Mouse (Mus musculus) heart, embryonic 10.5 days (tissue): ENCODE data around the gene Cox5b. TPM values are rescaled to one million over a fixed set of nuclear protein-coding genes. Genes with fewer than 3 reads are reported as not detected.

ENCODE experiments used
- DNase-seq: peaks from one replicate; pipeline ENCODE4 v3.0.0-alpha.2; 2017; ENCODE audit warnings: low spot score
- H3K27ac ChIP-seq: fragments of 300-500 bp; sonication (generic); 2 replicates; pipeline ENCODE4 v1.5.1; 2016; ENCODE audit warnings: mild to moderate bottlenecking
- H3K27me3 ChIP-seq: fragments of 300-500 bp; sonication (generic); 2 replicates; pipeline ENCODE4 v1.6.1; 2016; ENCODE audit warnings: mild to moderate bottlenecking; ENCODE audit not compliant: poor library complexity, insufficient read depth, severe bottlenecking
- H3K36me3 ChIP-seq: fragments of 300-500 bp; sonication (generic); 2 replicates; pipeline ENCODE4 v1.6.1; 2016; ENCODE audit warnings: mild to moderate bottlenecking, moderate library complexity
- H3K4me1 ChIP-seq: fragments of 300-500 bp; sonication (generic); 2 replicates; pipeline ENCODE4 v1.6.1; 2016; ENCODE audit warnings: mild to moderate bottlenecking
- H3K4me3 ChIP-seq: fragments of 300-500 bp; sonication (generic); 2 replicates; pipeline ENCODE4 v1.5.1; 2016; ENCODE audit warnings: mild to moderate bottlenecking, moderate library complexity
- H3K9me3 ChIP-seq: fragments of 300-500 bp; sonication (generic); 2 replicates; pipeline ENCODE4 v1.6.1; 2016; ENCODE audit warnings: mild to moderate bottlenecking, moderate library complexity
- WGBS: fragments of 180-500 bp; shearing (Covaris S2); methylation state at CpG from one replicate; pipeline ENCODE4 v1.1.7; 2016; 5-methylcytosine and 5-hydroxymethylcytosine counted together
- polyA plus RNA-seq: library from polyadenylated mRNA; unstranded; fragments of >200 nt; fragmentation: Nextera tagmentation; extraction: Ambion mirVana; gene quantifications from 2 replicates; pipeline ENCODE4 v1.2.1, GENCODE M21; 2016

Gene Cox5b
- polyA plus RNA-seq, 1 experiment from 2014 or later, result 894 TPM

DNA sequence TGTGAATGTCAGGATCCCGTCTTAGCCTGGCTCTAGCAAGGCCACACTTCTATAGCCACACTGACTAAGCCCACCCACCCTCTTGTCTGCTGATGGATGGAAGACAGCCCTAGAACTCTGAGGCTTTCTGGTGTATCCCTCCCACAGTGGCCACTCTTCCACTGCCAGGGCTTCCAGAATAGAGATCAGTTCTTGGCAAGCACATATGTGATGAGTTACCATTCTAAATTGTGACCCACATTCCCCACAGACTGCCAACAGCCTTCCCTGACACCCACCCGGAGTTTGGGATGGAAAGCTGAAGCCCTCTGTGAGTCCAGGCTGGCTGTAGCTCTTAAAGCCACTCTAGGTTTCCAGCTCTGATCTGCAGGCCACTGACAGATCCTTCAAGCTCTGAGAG, 15.9 kb downstream of the Cox5b start:
- no peaks in the 10 kb centered on the region for H3K27me3 ChIP-seq
- H3K9me3 ChIP-seq, result no peaks in the 10 kb centered on the region
- H3K4me3 ChIP-seq, result no peak overlapping the region
- DNase-seq, result no peak
- H3K36me3 ChIP-seq, result peaks cover 54% of the 10 kb centered on the region
- 0 out of 2 replicates have a peak overlapping the region, but pooled peaks have one; percentile 7 for H3K27ac ChIP-seq
- H3K4me1 ChIP-seq, result peaks cover 23% of the 10 kb centered on the region
- WGBS, result 70% methylated on average over 2 of the region's 2 CpGs

DNA sequence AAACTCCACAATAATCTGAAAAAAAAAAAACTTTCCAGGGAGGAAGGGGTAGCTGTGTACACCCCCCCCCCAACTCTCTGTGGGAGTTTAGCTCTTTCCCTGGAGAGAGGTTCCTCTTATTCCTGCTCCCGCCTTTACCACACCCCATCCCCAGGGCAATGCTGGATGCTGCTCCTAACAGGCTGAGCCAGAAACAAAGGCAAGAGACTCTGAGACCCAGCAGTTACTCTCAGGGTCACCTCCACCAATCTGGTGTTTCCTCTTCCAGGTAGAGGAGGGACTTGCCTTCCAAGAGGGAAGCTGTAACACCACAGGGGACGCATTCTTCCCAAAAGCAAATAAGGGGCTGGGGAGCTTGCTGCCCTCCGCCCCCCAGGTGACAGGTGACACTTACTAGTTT, 16.5 kb downstream of the Cox5b start:
- H3K4me1 ChIP-seq, result peaks cover 23% of the 10 kb centered on the region
- H3K27me3 ChIP-seq, result no peaks in the 10 kb centered on the region
- no peak overlapping the region for H3K4me3 ChIP-seq
- H3K36me3 ChIP-seq, result peaks cover 48% of the 10 kb centered on the region
- H3K27ac ChIP-seq, result no peak overlapping the region
- H3K9me3 ChIP-seq, result no peaks in the 10 kb centered on the region
- 86% methylated on average over 3 of the region's 3 CpGs for WGBS
- DNase-seq, result no peak

DNA sequence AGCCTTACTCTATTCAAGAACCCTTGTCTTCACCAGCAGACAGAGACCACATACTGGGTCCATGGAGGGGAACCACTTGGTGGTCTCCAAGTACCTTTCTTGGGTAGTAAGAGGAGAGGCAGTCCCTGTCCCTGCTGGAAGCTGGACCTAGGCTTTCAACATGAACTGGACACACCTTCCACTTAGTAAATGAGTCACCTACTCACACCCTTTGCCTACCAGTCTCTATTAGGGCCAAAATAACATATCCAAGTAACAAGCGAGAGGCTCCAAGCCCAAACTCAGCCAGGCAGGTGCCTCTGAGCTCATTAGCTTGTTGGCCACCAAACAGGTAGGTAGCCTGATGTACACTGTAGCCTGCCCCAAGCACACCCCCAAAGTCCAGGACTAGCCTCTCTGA, 17.4 kb downstream of the Cox5b start:
- H3K27ac ChIP-seq, result peak overlapping the region; percentile 93
- no peaks in the 10 kb centered on the region for H3K9me3 ChIP-seq
- H3K4me1 ChIP-seq, result peaks cover 23% of the 10 kb centered on the region
- H3K27me3 ChIP-seq, result no peaks in the 10 kb centered on the region
- H3K4me3 ChIP-seq, result peak overlapping the region; percentile 98
- 80% methylated on average over 1 of the region's 1 CpGs for WGBS
- peaks cover 39% of the 10 kb centered on the region for H3K36me3 ChIP-seq
- DNase-seq, result no peak

DNA sequence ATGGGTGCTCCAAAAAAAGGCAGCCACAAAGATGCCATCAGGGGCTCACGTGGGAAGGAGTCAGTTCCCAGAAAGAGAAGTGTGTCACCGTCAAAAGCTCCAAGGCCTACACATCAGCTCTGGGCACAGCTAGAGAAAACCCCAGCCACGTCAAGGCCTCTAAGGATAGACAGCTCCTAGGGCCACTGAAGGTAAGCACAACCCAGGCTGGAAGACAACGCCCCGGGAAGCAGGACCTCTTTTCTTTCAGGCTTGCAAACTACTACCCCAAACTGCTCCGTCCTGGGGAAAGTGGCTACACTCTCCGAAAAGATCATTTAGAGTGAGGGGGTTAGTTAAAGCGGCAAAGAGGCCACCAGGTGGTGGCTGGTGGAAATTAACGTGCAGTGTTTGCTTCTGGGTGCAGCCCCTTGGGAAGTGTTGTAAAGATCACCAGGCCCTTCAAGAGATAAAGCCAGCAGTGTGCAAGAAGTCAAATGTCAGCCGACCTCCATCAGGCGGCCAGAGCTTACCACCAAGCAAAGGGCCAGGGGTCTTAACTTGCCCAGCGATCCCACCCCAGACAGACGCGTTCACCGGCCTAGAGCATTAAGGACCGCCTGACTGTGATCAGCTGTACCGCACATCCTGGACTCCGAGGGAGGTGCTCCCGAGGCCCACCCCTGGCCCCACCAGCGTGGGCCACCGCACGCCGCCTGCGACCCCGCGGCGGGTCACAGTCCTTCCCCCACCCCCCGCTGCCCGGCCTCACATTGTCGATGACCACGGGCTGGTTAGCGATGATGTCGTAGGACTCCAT, 18.0 kb downstream of the Cox5b start:
- WGBS, result 2% methylated on average over 33 of the region's 33 CpGs
- H3K4me1 ChIP-seq, result peaks cover 23% of the 10 kb centered on the region
- DNase-seq, result no peak

DNA sequence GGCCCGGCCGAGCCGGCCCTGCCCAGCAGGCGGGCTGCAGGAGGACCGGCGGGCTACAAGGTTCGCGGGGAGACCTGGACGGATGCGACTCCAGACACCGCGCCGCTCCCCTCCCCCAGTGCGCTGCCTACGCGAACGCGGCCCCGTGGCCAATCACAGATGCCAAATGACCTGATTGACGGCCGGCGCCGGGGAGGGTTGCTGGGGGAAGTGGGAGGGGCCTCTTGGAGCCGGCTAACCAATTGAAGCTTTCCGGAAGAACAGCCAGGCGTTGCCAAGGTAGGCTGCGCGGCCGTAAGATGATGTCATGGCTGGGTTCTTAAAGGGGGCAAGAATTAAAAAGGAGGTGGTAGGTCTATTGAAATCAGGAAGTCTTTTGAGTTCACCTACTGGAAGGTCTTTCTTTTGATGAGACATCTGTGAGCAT, 18.6 kb downstream of the Cox5b start, which contains the start of gene 4933424G06Rik:
Gene 4933424G06Rik, plus strand, starts transcription at position 296 of the 427 bp plus-strand sequence.
- Histone ChIP-seq H3K36me3 (peaks cover 27% of the 10 kb centered on the region), H3K9me3 (no peaks in the 10 kb centered on the region), H3K4me1 (peaks cover 23% of the 10 kb centered on the region), H3K4me3 (peak within 1 kb of the TSS; percentile 98), H3K27me3 (no peaks in the 10 kb centered on the region), H3K27ac (peak within 1 kb of the TSS; percentile 93)
- WGBS, result under 1% methylated on average over 29 of the region's 29 CpGs
- DNase-seq, result peak; percentile 100

More for the DNA sequence above, 18.0 kb downstream of the Cox5b start:
- H3K4me3 ChIP-seq, result peak overlapping the region; percentile 98
- peak overlapping the region; percentile 93 for H3K27ac ChIP-seq
- H3K27me3 ChIP-seq, result no peaks in the 10 kb centered on the region
- H3K9me3 ChIP-seq, result no peaks in the 10 kb centered on the region
- peaks cover 33% of the 10 kb centered on the region for H3K36me3 ChIP-seq

DNA sequence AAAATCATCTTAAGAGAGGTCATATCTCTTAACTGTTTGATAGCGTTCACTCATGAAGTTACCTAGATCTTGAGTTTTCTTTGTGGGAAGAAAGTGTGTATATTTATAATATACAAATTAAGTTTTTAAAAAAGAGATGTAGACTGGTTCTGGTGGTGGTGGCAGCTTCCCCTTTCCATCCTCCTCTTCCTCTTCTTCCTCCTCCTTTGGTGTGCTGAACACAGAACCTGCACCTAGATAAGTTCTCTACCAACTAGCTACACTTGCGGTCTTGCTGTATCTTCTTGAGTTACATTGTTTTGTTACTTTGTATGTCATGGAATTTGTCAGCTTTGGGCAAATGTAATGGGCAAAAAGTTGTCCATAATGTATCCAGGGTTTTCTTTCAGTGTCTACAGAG, 19.9 kb downstream of the Cox5b start:
- H3K4me1 ChIP-seq, result peaks cover 23% of the 10 kb centered on the region
- no peak for DNase-seq
- H3K9me3 ChIP-seq, result no peaks in the 10 kb centered on the region
- peaks cover 14% of the 10 kb centered on the region for H3K36me3 ChIP-seq
- no peak overlapping the region for H3K4me3 ChIP-seq
- no peaks in the 10 kb centered on the region for H3K27me3 ChIP-seq
- no peak overlapping the region for H3K27ac ChIP-seq
- 91% methylated on average over 2 of the region's 2 CpGs for WGBS

DNA sequence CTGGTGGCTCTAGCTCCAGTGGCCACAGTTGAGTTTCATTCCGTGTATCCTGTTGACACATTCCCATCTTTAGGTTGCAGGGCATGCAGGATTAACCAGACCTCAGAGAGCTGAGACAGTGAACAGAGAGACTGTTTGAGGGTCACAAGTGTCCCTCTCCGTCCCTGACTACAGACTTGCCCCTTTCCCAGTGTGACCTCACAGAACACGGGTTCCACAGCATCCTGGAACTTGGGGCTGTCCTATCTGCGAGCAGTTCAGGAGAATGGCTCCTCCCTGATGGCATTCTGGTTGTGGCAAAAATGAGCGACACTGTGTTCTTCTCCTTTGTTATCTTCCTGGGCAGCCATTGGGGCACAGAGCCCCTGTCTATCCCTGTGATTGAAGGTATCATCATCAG, 23.1 kb downstream of the Cox5b start, which contains the start of gene Actr1b:
Gene Actr1b, minus strand, starts transcription at position 112 of the 400 bp plus-strand sequence.
- 67% methylated on average over 5 of the region's 5 CpGs for WGBS
- no peaks in the 10 kb centered on the region for H3K9me3 ChIP-seq
- DNase-seq, result no peak
- no peaks in the 10 kb centered on the region for H3K27me3 ChIP-seq
- no peak within 1 kb of the TSS for H3K27ac ChIP-seq
- H3K4me3 ChIP-seq, result no peak within 1 kb of the TSS
- H3K4me1 ChIP-seq, result no peaks in the 10 kb centered on the region
- no peaks in the 10 kb centered on the region for H3K36me3 ChIP-seq

DNA sequence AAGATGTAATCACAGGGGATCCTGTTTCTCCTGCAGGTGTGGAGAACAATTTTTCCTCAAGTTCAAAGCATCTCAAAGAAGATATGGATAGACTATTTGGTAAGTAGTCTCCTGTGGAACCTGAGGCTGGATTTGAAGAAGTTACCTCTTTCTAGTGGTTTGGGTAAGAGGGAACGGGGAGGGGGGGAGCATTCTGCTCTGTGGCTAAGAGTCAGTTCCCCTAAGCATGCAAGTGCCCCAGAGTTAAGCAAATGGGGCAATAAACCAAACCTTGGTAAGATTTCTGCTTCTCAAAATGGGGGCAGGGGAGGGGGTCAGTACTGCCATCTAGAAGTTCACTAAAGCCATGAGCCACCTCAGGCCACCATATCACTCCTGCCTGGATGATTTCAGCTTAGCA, 27.5 kb downstream of the Cox5b start:
- H3K27ac ChIP-seq, result no peak overlapping the region
- no peaks in the 10 kb centered on the region for H3K36me3 ChIP-seq
- no peak for DNase-seq
- WGBS, result 77% methylated on average over 1 of the region's 1 CpGs
- H3K4me1 ChIP-seq, result no peaks in the 10 kb centered on the region
- H3K27me3 ChIP-seq, result no peaks in the 10 kb centered on the region
- H3K9me3 ChIP-seq, result no peaks in the 10 kb centered on the region
- H3K4me3 ChIP-seq, result no peak overlapping the region

DNA sequence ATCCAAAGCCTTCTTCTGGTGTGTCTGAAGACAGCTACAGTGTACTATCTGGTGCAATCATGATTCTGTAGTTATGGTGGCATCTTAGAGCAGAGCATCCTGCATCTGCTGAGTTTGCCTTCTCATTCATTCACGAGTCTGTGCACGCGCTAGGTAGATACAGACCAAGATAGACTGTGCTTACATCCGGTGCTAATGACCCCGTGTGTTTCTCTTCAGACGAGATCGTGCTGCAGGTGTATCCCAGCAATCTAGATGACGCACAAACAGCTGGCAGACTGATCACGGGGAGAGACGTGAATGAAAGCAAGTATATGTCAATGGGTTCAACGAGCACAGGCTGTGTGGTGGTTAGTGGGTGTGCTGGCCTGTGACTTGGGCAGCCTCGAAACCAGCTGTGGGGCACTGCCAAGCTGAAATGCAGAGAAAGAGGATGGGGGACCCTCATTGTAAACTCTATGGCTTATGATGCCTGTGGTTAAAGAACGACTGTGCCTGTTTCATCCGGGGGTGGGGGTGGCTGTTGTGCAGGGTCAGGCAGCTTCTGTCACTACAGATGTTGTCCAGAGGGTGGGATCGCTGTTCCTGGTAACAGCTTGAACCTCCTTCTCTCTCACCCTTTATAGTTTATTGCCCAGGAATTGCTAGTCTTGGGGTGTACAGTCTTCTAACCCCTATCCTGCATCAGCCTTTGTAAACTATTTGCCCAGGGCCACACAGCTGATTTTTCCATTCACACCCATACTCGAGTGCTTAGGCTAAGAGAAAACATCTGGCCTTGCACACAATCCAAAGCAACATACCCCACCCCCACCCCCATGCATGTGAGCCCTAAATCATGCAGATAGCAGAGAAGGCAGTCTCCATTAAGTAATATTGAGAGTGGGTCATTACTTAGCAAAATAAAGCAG, 32.2 kb downstream of the Cox5b start:
- no peaks in the 10 kb centered on the region for H3K4me1 ChIP-seq
- H3K27ac ChIP-seq, result no peak overlapping the region
- no peak for DNase-seq
- H3K4me3 ChIP-seq, result no peak overlapping the region
- no peaks in the 10 kb centered on the region for H3K36me3 ChIP-seq
- WGBS, result 75% methylated on average over 16 of the region's 16 CpGs
- H3K9me3 ChIP-seq, result no peaks in the 10 kb centered on the region
- no peaks in the 10 kb centered on the region for H3K27me3 ChIP-seq

DNA sequence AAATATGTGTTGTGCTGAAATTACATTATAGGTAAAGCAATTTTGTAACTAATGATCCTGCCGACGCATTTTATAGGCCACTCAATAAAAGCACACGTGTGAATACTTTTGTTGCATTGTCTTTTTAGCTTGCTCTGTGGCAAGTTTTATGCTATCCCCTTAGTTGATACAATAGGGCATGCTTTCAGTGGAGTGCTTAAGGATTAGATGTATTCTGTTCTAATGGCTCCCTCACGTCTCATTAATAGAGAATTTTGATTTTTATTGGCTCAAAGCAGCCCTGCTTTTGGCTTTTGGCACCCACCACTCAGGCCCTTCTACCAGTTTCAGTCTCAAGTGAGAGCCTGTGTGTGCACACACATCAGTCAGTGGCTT, 32.8 kb downstream of the Cox5b start:
- Histone ChIP-seq H3K4me1 (no peaks in the 10 kb centered on the region), H3K4me3 (no peak overlapping the region), H3K9me3 (no peaks in the 10 kb centered on the region), H3K27ac (no peak overlapping the region), H3K27me3 (no peaks in the 10 kb centered on the region), H3K36me3 (no peaks in the 10 kb centered on the region)
- WGBS, result 88% methylated on average over 4 of the region's 4 CpGs
- DNase-seq, result no peak

DNA sequence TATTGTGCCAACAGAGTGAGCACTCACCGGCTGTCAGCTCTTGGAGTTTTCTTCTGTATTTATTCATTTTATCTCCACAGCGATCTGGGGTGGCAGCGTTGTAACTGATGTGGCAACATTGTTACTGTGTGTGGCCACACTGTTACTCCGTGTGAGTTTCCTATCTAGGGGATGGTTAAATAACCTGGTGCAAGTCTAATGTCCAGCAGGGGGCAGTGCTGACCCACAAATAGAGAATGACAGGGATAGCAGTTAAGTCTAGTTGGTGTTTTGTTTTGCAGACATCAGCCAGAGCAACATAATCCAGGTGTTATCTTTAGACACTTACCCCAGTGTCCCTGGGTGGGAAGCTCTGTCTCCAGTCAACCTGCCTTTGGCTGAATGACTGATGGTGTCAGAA, 46.1 kb downstream of the Cox5b start:
- Histone ChIP-seq H3K36me3 (no peaks in the 10 kb centered on the region), H3K4me1 (no peaks in the 10 kb centered on the region), H3K27me3 (peaks cover 23% of the 10 kb centered on the region; the same call in 1 of the 2 replicates), H3K9me3 (no peaks in the 10 kb centered on the region), H3K4me3 (no peak overlapping the region), H3K27ac (no peak overlapping the region)
- 7% methylated on average over 4 of the region's 4 CpGs for WGBS
- DNase-seq, result peak; percentile 86

DNA sequence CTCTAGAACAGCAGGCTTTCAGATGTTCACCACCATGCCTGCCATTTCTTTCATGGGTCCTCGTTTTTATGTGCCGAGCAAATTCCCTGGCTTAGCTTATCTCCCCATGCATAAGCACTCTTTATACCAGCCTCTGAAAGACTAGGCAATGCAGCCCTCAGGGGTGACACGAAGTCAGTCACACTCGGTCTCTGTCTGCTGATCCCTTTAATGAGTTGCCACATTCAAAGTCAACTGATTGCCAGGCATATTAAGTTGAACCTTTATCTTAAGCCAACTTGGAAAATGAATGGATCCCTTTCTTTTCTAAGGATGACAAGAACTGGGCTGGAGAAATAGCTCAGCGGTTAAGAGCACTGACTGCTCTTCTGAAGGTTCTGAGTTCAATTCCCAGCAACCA, 48.0 kb downstream of the Cox5b start:
- H3K4me1 ChIP-seq, result peaks cover 3% of the 10 kb centered on the region; the same call in 1 of the 2 replicates
- WGBS, result 71% methylated on average over 5 of the region's 5 CpGs
- H3K9me3 ChIP-seq, result no peaks in the 10 kb centered on the region
- H3K4me3 ChIP-seq, result no peak overlapping the region
- no peak for DNase-seq
- H3K36me3 ChIP-seq, result no peaks in the 10 kb centered on the region
- H3K27ac ChIP-seq, result no peak overlapping the region
- H3K27me3 ChIP-seq, result peaks cover 24% of the 10 kb centered on the region; the same call in 1 of the 2 replicates

DNA sequence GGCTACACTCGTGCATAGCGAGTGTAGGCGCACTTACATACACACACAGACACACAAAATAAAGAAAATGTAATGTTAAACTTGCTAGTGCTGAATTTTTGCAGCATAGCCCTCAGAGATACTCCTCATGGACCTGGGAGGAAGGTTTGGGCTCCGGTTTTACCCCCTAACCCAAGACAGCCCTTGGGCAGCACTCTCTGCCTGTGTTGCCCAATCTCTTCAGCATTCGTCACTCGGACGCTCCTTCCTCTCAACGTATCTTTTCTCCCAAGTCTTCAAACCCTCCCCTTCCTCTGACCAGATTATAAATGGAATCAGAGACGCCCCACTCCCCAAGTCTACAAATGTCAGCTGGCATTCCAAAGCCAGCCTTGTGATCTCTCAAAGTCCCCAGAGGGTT, 51.8 kb downstream of the Cox5b start:
- Histone ChIP-seq H3K27me3 (peaks cover 24% of the 10 kb centered on the region; the same call in 1 of the 2 replicates), H3K9me3 (no peaks in the 10 kb centered on the region), H3K4me3 (no peak overlapping the region), H3K4me1 (peaks cover 17% of the 10 kb centered on the region; the same call in 1 of the 2 replicates), H3K36me3 (no peaks in the 10 kb centered on the region), H3K27ac (no peak overlapping the region)
- no peak for DNase-seq
- WGBS, result 65% methylated on average over 9 of the region's 9 CpGs
